Mouse (Mus musculus): ENCODE measurements around the gene Rora. TPM values are rescaled to one million over a fixed set of nuclear protein-coding genes. Genes with fewer than 3 reads are reported as not detected.

Rora gene
- polyA plus RNA-seq, 1 experiment from 2014 or later: 8.9 TPM

DNA sequence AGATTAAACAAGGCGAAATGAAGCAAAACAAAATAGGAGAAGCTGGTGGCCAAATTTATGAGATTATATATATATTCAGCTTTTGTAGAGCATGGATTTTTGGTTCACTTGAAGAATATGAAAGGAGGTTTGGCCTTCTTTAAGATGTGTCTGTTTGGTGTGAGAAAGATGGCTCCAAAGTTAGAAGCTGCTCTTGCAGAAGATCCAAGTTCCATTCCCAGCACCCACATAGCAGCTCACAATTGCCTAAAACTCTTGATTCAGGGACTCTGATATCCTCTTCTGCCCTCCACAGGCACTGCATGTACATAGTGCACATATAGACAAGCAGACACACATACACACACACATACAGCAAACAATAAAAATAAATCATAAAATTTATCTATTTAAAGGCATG lies 668.4 kb downstream of the Rora start:
- H3K9ac ChIP-seq (replicated peaks): no peak overlapping the region
- no peaks in the 10 kb centered on the region for H3K36me3 ChIP-seq
- no peaks in the 10 kb centered on the region for H3K9me3 ChIP-seq
- no peak overlapping the region for H3K27ac ChIP-seq (replicated peaks)
- H3K4me2 ChIP-seq (replicated peaks): no peak overlapping the region
- 90% methylated on average over 1 of the region's 1 CpGs for WGBS
- peaks cover 7% of the 10 kb centered on the region; the same call in 1 of the 2 replicates for H3K4me1 ChIP-seq
- H3K4me3 ChIP-seq: no peak overlapping the region
- no peak for ATAC-seq (ENCODE audit: low FRiP score, low read depth)
- no peaks in the 10 kb centered on the region for H3K27me3 ChIP-seq

DNA sequence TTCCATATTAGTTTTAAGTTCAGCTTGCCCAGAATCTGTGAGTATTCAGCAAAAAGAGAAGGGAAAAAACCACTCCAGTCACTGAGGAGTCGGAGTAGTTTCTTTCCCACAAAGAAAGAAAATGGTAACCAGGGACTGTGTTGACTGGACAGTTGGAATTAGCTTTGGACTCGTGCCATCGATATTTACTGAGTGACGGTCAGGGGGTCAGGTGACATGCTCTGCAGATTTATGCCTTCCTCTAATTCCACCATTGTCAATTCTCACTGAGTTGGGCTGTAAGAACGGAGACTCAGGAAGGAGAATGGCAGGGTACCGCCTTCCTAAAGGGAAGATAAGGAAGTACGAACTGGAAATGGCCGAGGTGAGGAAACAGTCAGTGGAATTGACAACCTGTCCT lies 670.2 kb downstream of the Rora start:
- Histone ChIP-seq H3K9ac (replicated peaks) (no peak overlapping the region), H3K36me3 (no peaks in the 10 kb centered on the region), H3K27me3 (no peaks in the 10 kb centered on the region), H3K27ac (replicated peaks) (no peak overlapping the region), H3K4me2 (replicated peaks) (no peak overlapping the region), H3K4me3 (no peak overlapping the region), H3K4me1 (peaks cover 10% of the 10 kb centered on the region; the same call in 1 of the 2 replicates), H3K9me3 (no peaks in the 10 kb centered on the region)
- ATAC-seq (ENCODE audit: low FRiP score, low read depth): no peak
- 81% methylated on average over 8 of the region's 8 CpGs for WGBS

DNA sequence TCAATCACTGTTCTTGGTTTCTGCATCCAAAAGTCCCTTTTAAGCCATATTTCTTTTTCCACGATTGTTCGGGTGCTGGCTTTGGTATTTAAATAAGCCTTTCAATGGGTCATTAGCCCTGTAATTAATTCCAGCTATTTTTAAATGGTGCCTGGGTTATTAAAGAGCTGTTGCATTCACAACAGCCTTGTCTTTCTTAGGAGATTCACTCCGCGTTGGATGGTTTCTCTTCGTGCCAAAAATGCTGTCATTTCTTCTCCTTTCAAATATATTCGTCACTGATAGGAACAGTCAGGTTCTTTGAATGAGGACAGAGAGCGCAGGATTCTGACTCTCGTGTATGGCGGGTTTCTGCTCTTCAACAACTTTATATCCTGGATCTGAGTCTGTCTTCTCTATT lies 673.5 kb downstream of the Rora start:
- 65% methylated on average over 9 of the region's 9 CpGs for WGBS
- no peaks in the 10 kb centered on the region for H3K9me3 ChIP-seq
- no peaks in the 10 kb centered on the region for H3K27me3 ChIP-seq
- H3K9ac ChIP-seq (replicated peaks): no peak overlapping the region
- ATAC-seq (ENCODE audit: low FRiP score, low read depth): no peak
- no peak overlapping the region for H3K4me2 ChIP-seq (replicated peaks)
- no peak overlapping the region for H3K27ac ChIP-seq (replicated peaks)
- no peak overlapping the region for H3K4me3 ChIP-seq
- no peaks in the 10 kb centered on the region for H3K36me3 ChIP-seq
- peaks cover 6% of the 10 kb centered on the region; the same call in 1 of the 2 replicates for H3K4me1 ChIP-seq

DNA sequence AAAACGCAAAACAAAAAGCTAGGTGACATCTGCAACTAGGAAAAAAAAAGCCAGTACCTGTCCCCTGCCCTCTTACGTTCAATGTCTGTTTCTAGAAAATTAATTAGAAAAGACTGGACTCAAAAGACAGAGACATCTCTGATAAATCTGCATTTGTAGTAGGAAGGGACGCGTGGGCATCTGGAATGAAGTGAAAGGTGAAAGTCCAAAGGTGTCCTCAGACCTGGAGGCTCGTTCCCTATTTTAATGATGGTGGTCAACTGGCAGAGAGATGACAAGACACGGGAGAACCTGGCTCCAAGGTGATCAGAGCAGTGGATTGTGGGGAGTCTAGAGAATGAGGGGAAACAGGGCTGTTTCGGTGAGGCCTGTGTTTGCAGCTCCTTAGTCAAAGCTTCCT lies 674.0 kb downstream of the Rora start:
- Histone ChIP-seq H3K4me1 (peaks cover 6% of the 10 kb centered on the region; the same call in 1 of the 2 replicates), H3K9ac (replicated peaks) (no peak overlapping the region), H3K27me3 (no peaks in the 10 kb centered on the region), H3K4me3 (no peak overlapping the region), H3K27ac (replicated peaks) (no peak overlapping the region), H3K9me3 (no peaks in the 10 kb centered on the region), H3K4me2 (replicated peaks) (no peak overlapping the region), H3K36me3 (no peaks in the 10 kb centered on the region)
- ATAC-seq (ENCODE audit: low FRiP score, low read depth): no peak
- WGBS: 90% methylated on average over 7 of the region's 7 CpGs

- Histone ChIP-seq H3K4me1 (peaks cover 11% of the 10 kb centered on the region; the same call in 1 of the 2 replicates), H3K27ac (replicated peaks) (no peak overlapping the region), H3K9ac (replicated peaks) (no peak overlapping the region), H3K4me3 (no peak overlapping the region), H3K4me2 (replicated peaks) (no peak overlapping the region), H3K9me3 (no peaks in the 10 kb centered on the region), H3K36me3 (no peaks in the 10 kb centered on the region), H3K27me3 (no peaks in the 10 kb centered on the region)
- 98% methylated on average over 3 of the region's 3 CpGs for WGBS
- ATAC-seq (ENCODE audit: low FRiP score, low read depth): no peak
Measured at GRCm38 (mm10) chr9:69331790-69332189, 678.2 kb downstream of the Rora start.

- 0 out of 2 replicates have a peak, but pooled peaks cover 6% of the 10 kb centered on the region for H3K4me1 ChIP-seq
- H3K27ac ChIP-seq (replicated peaks): no peak overlapping the region
- no peaks in the 10 kb centered on the region for H3K9me3 ChIP-seq
- no peak overlapping the region for H3K4me3 ChIP-seq
- no peak overlapping the region for H3K4me2 ChIP-seq (replicated peaks)
- no peak for ATAC-seq (ENCODE audit: low FRiP score, low read depth)
- no peak overlapping the region for H3K9ac ChIP-seq (replicated peaks)
- H3K27me3 ChIP-seq: no peaks in the 10 kb centered on the region
- 81% methylated on average over 14 of the region's 14 CpGs for whole genome bisulfite sequencing
- no peaks in the 10 kb centered on the region for H3K36me3 ChIP-seq
Measured at GRCm38 (mm10) chr9:69332802-69333568, 679.4 kb downstream of the Rora start.

DNA sequence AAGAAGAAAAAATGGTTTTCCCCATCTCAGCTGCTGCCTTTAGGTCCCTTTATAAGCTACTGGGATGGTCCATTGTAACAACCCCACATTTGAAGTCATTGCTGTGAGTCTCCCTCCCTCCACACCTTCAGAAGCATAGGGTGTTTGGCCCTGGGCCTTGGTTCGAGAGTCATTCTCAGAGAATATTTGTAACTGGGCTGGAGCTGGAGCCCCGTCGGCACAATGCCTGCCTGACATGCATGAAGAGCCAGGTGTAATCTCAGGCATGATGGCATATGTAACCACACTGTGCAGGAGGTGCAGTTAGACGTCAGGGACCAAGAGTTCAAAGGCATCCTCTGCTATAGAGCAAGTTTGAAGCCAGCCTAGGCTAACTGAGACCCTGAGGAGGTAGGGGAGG lies 680.1 kb downstream of the Rora start:
- WGBS: 83% methylated on average over 4 of the region's 4 CpGs
- Histone ChIP-seq H3K27ac (replicated peaks) (no peak overlapping the region), H3K36me3 (no peaks in the 10 kb centered on the region), H3K4me1 (0 out of 2 replicates have a peak, but pooled peaks cover 6% of the 10 kb centered on the region), H3K4me3 (no peak overlapping the region), H3K9me3 (no peaks in the 10 kb centered on the region), H3K9ac (replicated peaks) (no peak overlapping the region), H3K4me2 (replicated peaks) (no peak overlapping the region), H3K27me3 (no peaks in the 10 kb centered on the region)
- no peak for ATAC-seq (ENCODE audit: low FRiP score, low read depth)

- H3K27ac ChIP-seq (replicated peaks): no peak overlapping the region
- no peak overlapping the region for H3K4me3 ChIP-seq
- no peaks in the 10 kb centered on the region for H3K27me3 ChIP-seq
- H3K4me2 ChIP-seq (replicated peaks): no peak overlapping the region
- no peaks in the 10 kb centered on the region for H3K36me3 ChIP-seq
- no peak overlapping the region for H3K9ac ChIP-seq (replicated peaks)
- H3K4me1 ChIP-seq: 0 out of 2 replicates have a peak, but pooled peaks cover 6% of the 10 kb centered on the region
- 56% methylated on average over 8 of the region's 8 CpGs for WGBS
- no peaks in the 10 kb centered on the region for H3K9me3 ChIP-seq
- ATAC-seq (ENCODE audit: low FRiP score, low read depth): no peak
Measured at GRCm38 (mm10) chr9:69334106-69334505, 680.5 kb downstream of the Rora start.

DNA sequence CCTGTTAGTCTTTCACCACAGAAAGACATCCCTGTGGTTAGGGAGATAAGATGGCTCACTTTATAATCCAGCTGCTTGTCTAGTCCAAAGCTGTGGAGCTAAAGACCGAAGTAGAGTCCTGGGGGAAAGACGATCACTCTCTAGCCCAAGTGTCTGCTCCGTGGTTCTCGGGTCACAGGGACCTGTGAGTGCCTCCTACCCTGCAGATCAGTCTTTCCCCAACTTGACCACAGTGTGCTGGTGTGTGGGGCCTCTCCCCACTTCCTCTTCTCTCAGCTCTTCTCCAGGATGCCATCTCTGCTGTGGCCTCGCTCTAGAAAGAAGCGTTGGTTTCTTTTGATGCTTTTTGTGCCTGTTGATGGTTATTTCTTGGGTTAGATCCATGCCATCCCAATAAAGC lies 682.5 kb downstream of the Rora start:
- no peaks in the 10 kb centered on the region for H3K36me3 ChIP-seq
- no peaks in the 10 kb centered on the region for H3K9me3 ChIP-seq
- 0 out of 2 replicates have a peak, but pooled peaks cover 6% of the 10 kb centered on the region for H3K4me1 ChIP-seq
- no peak overlapping the region for H3K4me3 ChIP-seq
- H3K27ac ChIP-seq (replicated peaks): no peak overlapping the region
- H3K27me3 ChIP-seq: no peaks in the 10 kb centered on the region
- ATAC-seq (ENCODE audit: low FRiP score, low read depth): no peak
- no peak overlapping the region for H3K9ac ChIP-seq (replicated peaks)
- H3K4me2 ChIP-seq (replicated peaks): no peak overlapping the region
- 91% methylated on average over 6 of the region's 6 CpGs for WGBS

- no peak overlapping the region for H3K4me3 ChIP-seq
- no peaks in the 10 kb centered on the region for H3K36me3 ChIP-seq
- no peak overlapping the region for H3K27ac ChIP-seq (replicated peaks)
- no peak for ATAC-seq (ENCODE audit: low FRiP score, low read depth)
- H3K4me1 ChIP-seq: 0 out of 2 replicates have a peak, but pooled peaks cover under 1% of the 10 kb centered on the region
- 88% methylated on average over 7 of the region's 7 CpGs for WGBS
- H3K4me2 ChIP-seq (replicated peaks): no peak overlapping the region
- H3K9ac ChIP-seq (replicated peaks): no peak overlapping the region
- H3K9me3 ChIP-seq: no peaks in the 10 kb centered on the region
- H3K27me3 ChIP-seq: no peaks in the 10 kb centered on the region
Measured at GRCm38 (mm10) chr9:69339199-69339598, 685.6 kb downstream of the Rora start.

DNA sequence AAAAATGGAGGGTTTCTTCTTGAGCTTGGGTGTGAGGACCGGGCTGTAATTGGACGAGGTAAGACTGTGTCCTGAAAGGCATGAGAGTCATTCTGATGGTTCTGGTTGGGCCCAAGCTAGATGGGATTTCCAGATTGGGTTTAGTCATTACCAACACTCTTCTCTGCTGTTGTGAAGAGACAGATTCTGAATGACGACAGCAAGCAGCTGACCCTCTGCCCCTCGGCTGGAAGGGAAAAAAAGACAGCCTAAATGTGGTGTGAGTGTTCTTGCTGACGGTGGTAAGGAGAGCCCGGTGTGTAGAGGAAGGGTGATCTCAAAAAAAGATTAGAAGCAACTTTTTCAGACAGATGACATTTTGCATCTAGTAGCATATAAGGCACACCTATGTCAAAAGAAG lies 686.2 kb downstream of the Rora start:
- H3K27me3 ChIP-seq: no peaks in the 10 kb centered on the region
- 82% methylated on average over 6 of the region's 6 CpGs for WGBS
- ATAC-seq (ENCODE audit: low FRiP score, low read depth): no peak
- no peak overlapping the region for H3K4me3 ChIP-seq
- H3K9ac ChIP-seq (replicated peaks): no peak overlapping the region
- no peak overlapping the region for H3K4me2 ChIP-seq (replicated peaks)
- H3K4me1 ChIP-seq: no peaks in the 10 kb centered on the region
- H3K9me3 ChIP-seq: no peaks in the 10 kb centered on the region
- no peak overlapping the region for H3K27ac ChIP-seq (replicated peaks)
- no peaks in the 10 kb centered on the region for H3K36me3 ChIP-seq

DNA sequence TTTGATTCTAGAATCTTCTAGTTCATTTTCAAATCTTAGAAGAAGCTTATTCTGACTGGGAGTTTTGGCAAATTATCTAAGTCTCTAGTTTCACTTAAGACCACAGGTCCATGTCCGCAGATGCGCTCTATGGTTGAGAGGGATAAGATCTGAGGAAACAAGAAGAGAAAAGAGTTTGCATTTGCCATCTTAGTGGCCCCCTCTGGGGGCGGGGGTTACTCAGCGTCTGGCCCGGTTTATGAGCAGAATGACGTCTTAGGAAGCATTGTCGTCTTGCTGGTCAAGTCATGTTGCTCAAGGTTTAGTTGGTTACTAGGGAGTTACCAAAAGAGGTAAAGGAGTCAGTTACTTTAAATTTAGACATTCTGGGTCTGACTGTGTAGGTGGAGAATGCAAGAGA lies 686.8 kb downstream of the Rora start:
- WGBS: 92% methylated on average over 7 of the region's 7 CpGs

More for the DNA sequence above, 686.8 kb downstream of the Rora start:
- H3K4me2 ChIP-seq (replicated peaks): no peak overlapping the region
- no peaks in the 10 kb centered on the region for H3K4me1 ChIP-seq
- no peaks in the 10 kb centered on the region for H3K9me3 ChIP-seq
- H3K4me3 ChIP-seq: no peak overlapping the region
- ATAC-seq (ENCODE audit: low FRiP score, low read depth): no peak
- H3K9ac ChIP-seq (replicated peaks): no peak overlapping the region
- no peak overlapping the region for H3K27ac ChIP-seq (replicated peaks)
- H3K36me3 ChIP-seq: no peaks in the 10 kb centered on the region
- H3K27me3 ChIP-seq: no peaks in the 10 kb centered on the region

All from midbrain, embryonic 12.5 days (tissue).